Mouse (Mus musculus): ENCODE results near the gene Tmem128. TPM values are rescaled to one million over a fixed set of nuclear protein-coding genes. Genes with fewer than 3 reads are reported as not detected.
A peak's percentile ranks its signal among the peaks of the same experiment; 100 is the strongest.

Gene Tmem128
- 51.3 and 55.5 TPM in 2 replicates for polyA plus RNA-seq (2016; fragmentation: Nextera tagmentation; extraction: Ambion mirVana)

DNA sequence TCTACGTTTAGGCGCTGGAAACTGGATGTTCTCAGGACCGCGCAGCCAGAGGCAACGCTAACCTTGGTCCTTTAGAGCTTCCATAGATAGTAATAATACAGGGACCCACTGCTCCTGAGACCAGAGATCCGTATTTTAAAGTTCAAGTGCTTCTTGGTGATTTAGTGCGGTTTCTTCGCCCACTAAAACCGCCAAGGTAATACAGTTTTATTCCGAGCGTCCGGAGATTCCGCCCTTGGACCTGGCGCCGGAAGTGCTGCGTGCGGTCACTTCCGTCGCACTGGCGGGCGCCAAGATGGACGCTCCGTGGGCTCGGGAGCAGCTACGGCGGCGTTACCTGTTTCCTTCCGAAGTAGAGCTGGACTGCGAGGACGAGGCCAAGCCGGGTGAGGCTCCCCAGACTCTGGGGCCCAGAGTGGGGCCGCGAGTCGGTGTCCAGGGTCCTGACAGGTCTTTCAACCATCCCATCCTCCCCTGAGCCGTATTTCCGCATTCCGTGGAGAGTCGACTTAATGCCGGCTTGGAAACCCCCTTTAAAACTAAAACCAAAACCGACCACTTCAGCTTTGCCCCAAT lies at the start of gene Tmem128:
Tmem128 (plus strand) TSS at position 79 of the 576 bp plus-strand sequence.
- Histone ChIP-seq H3K9me3 (replicated peaks) (no peaks in the 10 kb centered on the region), H3K4me2 (peak within 1 kb of the TSS; percentile 80), H3K4me1 (peaks cover 8% of the 10 kb centered on the region), H3K27me3 (replicated peaks) (no peaks in the 10 kb centered on the region; the same call in 1 of the 2 replicates), H3K4me3 (peak within 1 kb of the TSS; percentile 75), H3K36me3 (peaks cover 35% of the 10 kb centered on the region), H3K27ac (peak within 1 kb of the TSS; percentile 78), H3K9ac (peak within 1 kb of the TSS; percentile 74)
- peak; percentile 76 for ATAC-seq
- WGBS (ENCODE audit: insufficient replicate concordance), result under 1% methylated on average over 40 of the region's 40 CpGs

DNA sequence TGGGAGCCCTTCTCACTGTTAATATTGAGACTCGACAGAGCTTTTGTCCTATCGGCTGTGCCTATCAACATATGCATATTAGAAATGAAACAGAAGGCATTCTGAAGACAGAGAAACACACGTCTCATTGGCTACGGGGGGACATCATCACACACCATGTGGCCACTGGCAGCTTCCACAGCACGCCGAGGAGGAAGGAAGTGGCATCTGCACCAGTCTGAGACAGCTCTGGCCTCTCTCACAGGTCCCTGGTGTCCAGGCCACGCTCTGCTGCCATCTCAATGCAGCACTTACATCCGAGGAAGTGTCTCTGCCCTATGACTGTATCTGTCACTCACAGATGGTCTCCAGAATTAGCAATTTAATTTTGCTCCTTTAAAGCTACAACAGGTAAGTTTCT lies 48.3 kb upstream of the Tmem128 start:
- no peak overlapping the region for H3K27ac ChIP-seq
- H3K9me3 ChIP-seq (replicated peaks), result no peaks in the 10 kb centered on the region
- no peak for ATAC-seq
- no peak overlapping the region for H3K9ac ChIP-seq
- WGBS (ENCODE audit: insufficient replicate concordance), result 70% methylated on average over 8 of the region's 8 CpGs
- peaks cover 14% of the 10 kb centered on the region; the same call in 1 of the 2 replicates for H3K4me1 ChIP-seq
- H3K27me3 ChIP-seq (replicated peaks), result no peaks in the 10 kb centered on the region
- H3K4me2 ChIP-seq, result no peak overlapping the region
- no peak overlapping the region for H3K4me3 ChIP-seq
- H3K36me3 ChIP-seq, result peaks cover 67% of the 10 kb centered on the region

DNA sequence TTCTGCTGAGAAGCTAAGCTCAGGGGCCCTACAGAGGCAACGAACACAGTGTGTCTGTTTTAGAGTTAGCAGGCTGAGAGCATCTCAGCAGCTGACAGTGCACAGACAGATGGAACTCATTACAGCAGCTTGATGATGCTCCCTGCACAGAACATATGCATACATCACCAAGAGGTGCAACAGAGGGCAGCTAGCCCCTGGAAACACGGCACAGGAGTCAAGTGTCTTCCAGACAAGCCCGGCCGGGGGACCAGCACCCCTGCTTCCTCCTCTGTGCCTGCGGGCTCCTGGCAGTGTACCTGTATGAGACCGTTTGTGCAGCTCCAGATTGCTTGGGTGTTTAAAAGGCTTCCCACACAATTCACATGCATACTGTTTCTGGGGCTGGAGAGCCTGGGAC lies 47.0 kb upstream of the Tmem128 start:
- Histone ChIP-seq H3K4me1 (peaks cover 14% of the 10 kb centered on the region; the same call in 1 of the 2 replicates), H3K4me2 (no peak overlapping the region), H3K27me3 (replicated peaks) (no peaks in the 10 kb centered on the region), H3K27ac (no peak overlapping the region), H3K9me3 (replicated peaks) (no peaks in the 10 kb centered on the region), H3K36me3 (peaks cover 69% of the 10 kb centered on the region), H3K9ac (no peak overlapping the region), H3K4me3 (no peak overlapping the region)
- 82% methylated on average over 6 of the region's 6 CpGs for WGBS (ENCODE audit: insufficient replicate concordance)
- ATAC-seq, result no peak

DNA sequence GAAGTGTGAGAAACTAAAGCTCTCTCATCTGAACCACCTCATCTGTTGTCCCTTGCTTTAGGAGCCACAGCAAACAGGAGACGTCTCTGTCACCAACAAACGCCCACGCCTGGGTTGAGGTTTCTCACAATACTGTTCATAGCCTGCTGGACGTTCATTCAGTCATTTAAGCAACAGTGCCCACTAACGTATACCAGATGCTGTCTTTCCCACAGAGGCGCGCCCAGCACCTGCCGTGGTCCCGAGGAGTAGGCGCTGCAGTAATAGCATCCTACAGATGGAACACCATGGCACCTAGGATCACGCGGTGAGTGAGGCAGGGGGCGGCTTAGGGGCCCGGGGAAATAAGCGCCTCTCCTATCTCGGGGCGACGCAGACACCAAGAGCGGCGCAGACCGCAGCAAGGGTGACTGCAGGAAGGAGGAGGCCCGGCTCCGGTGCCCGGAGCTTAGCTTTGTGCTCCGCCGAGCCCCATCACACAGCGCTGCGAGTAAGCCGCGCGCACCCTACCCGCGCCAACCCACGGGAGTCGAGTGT lies 40.1 kb upstream of the Tmem128 start:
- peak; percentile 76 for ATAC-seq
- no peaks in the 10 kb centered on the region for H3K27me3 ChIP-seq (replicated peaks)
- H3K4me3 ChIP-seq, result peak overlapping the region; percentile 87
- H3K4me1 ChIP-seq, result peaks cover 41% of the 10 kb centered on the region
- peak overlapping the region; percentile 84 for H3K9ac ChIP-seq
- peaks cover 44% of the 10 kb centered on the region for H3K36me3 ChIP-seq
- no peaks in the 10 kb centered on the region for H3K9me3 ChIP-seq (replicated peaks)
- peak overlapping the region; percentile 90 for H3K4me2 ChIP-seq
- H3K27ac ChIP-seq, result peak overlapping the region; percentile 58
- WGBS (ENCODE audit: insufficient replicate concordance), result 4% methylated on average over 35 of the region's 35 CpGs

DNA sequence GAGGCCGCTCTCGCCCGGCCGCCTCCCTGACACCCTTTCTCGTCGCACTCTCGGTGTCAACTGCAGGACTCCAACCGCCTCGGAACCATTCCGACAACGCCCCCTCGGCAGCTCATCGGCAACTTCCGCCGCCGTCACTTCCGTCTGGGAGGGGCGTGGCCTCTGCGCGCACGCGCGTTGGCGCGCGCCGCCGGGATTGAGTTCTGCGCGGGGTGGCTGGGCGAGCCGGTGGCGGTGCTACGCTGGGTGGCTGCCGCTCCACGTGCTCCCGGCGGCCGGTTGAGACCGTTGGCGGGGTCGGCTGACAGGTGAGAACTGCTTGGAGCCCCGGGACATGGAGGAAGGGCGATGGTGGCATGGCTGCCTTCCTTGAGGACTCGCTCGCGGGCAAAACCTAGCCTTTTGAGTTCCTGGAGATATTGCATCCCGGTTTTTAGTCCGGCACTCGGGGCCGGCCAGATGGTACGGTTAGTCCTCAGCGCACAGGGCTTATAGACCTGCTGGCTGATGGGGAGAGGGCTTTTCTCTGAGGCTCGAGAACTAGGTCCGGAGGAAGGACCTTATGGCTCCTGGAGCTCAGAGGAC lies 39.6 kb upstream of the Tmem128 start, which contains the start of the genes Zbtb49 and Lyar:
Zbtb49 (minus strand) TSS at position 130 of the 585 bp plus-strand sequence.
Lyar (plus strand) TSS at position 143 of the 585 bp plus-strand sequence.
- Histone ChIP-seq H3K9me3 (replicated peaks) (no peaks in the 10 kb centered on the region), H3K4me3 (peak within 1 kb of the TSS; percentile 87), H3K27ac (peak within 1 kb of the TSS; percentile 65), H3K27me3 (replicated peaks) (no peaks in the 10 kb centered on the region), H3K9ac (peak within 1 kb of the TSS; percentile 84), H3K4me2 (peak within 1 kb of the TSS; percentile 90), H3K4me1 (peaks cover 41% of the 10 kb centered on the region), H3K36me3 (peaks cover 44% of the 10 kb centered on the region)
- WGBS (ENCODE audit: insufficient replicate concordance), result under 1% methylated on average over 55 of the region's 55 CpGs
- peak; percentile 90 for ATAC-seq

DNA sequence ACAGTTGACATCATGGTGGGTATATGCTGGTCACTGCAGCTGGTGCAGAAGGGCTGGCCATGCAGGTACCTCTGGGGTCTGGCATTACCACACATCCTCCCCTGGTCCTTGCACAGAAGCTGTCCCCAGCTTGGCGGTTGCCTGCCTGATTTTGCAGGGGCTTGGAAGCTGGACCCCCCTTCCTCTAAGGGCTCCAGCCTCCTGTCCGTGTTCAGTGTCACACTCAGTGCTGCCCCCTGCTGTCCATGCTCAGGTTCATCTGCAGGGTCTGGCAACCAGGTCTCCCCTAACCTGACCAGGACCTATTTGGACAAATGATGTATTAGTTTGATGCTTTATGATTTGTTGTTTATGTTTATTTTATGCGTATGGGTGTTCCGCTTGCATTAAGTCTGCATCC lies 24.6 kb upstream of the Tmem128 start:
- H3K4me2 ChIP-seq, result no peak overlapping the region
- no peak overlapping the region for H3K9ac ChIP-seq
- H3K4me3 ChIP-seq, result no peak overlapping the region
- H3K9me3 ChIP-seq (replicated peaks), result no peaks in the 10 kb centered on the region
- peaks cover 57% of the 10 kb centered on the region for H3K36me3 ChIP-seq
- H3K4me1 ChIP-seq, result no peaks in the 10 kb centered on the region
- 65% methylated on average over 4 of the region's 4 CpGs for WGBS (ENCODE audit: insufficient replicate concordance)
- H3K27me3 ChIP-seq (replicated peaks), result no peaks in the 10 kb centered on the region
- H3K27ac ChIP-seq, result no peak overlapping the region
- peak; percentile 44; the same call in 1 of the 2 replicates for ATAC-seq

DNA sequence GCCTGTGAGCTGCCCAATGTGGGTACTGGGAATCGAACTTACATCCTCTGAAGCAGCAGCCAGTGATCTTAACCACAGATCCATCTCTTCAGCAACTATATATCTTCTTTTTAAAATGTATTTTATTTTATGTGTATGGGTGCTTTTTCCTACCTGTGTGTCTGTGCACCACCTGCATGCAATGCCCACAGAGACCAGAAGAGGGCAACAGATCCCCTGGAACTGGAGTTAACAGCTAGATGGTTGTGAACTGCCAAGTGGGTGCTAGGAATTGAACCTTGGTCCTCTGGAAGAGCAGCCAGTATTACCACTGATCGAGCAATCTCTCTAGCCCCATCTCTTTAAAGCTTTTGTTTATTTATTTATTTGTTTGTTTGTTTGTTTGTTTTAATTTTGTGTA lies 23.4 kb upstream of the Tmem128 start:
- Histone ChIP-seq H3K36me3 (peaks cover 45% of the 10 kb centered on the region), H3K4me2 (no peak overlapping the region), H3K4me1 (no peaks in the 10 kb centered on the region), H3K9me3 (replicated peaks) (no peaks in the 10 kb centered on the region), H3K4me3 (no peak overlapping the region), H3K9ac (no peak overlapping the region), H3K27ac (no peak overlapping the region), H3K27me3 (replicated peaks) (no peaks in the 10 kb centered on the region)
- no peak for ATAC-seq
- WGBS (ENCODE audit: insufficient replicate concordance), result 84% methylated on average over 2 of the region's 2 CpGs

DNA sequence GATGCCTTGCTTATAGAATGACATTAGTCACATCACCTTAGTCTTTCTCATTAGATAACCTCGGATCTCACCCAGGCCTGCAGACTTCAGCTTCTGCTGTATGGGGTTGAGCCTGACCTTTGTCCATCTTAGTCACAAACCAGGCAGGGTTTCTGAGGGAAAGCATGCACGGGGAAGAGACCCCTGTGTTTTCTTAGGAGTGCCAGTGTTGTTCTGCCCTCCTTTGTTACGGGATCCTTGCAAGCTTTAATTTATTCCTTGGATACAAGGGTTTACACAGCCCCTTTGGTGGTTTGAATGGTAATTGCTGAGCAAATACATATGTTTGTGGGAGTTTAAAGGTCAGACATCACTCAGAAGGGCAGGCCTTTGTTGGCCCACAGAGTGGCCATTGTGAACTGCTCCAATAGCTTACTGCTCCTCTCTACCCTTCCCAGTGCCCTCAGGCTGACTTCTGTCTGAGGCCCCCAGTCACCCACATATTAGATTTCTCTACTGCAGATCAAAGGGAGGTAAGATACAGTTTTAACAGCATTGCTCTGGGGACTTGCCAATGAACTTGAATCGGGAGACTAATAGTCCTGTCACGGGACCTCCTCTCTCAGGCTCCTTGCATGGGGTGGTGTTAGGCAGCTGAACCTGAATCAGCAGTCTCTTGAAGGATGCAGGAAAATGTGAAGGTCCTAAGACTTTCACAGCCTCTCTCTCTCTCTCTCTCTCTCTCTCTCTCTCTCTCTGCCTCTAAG lies 19.1 kb upstream of the Tmem128 start:
- Histone ChIP-seq H3K4me2 (no peak overlapping the region), H3K36me3 (peaks cover 5% of the 10 kb centered on the region), H3K9me3 (replicated peaks) (no peaks in the 10 kb centered on the region), H3K4me3 (no peak overlapping the region), H3K27ac (no peak overlapping the region), H3K9ac (no peak overlapping the region), H3K27me3 (replicated peaks) (no peaks in the 10 kb centered on the region), H3K4me1 (no peaks in the 10 kb centered on the region)
- WGBS (ENCODE audit: insufficient replicate concordance), result 57% methylated on average over 5 of the region's 5 CpGs
- ATAC-seq, result no peak

DNA sequence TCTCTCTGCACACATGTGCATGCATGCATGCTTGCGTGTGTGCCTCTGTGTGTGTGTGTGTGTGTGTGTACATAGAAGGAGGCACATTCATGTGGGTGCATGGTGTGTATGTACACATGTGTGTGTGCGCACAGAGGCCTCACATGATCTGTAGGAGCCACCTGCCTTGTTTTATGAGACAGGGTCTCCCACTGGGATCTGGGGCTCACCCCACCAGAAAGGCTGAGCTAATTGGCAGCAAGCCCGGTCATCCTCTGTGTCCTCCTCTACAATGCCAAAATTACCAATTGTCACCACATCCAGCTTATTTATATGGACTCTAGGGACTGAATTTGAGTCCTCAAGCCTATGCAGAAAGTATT lies 18.5 kb upstream of the Tmem128 start:
- WGBS (ENCODE audit: insufficient replicate concordance), result 77% methylated on average over 3 of the region's 3 CpGs
- ATAC-seq, result no peak

DNA sequence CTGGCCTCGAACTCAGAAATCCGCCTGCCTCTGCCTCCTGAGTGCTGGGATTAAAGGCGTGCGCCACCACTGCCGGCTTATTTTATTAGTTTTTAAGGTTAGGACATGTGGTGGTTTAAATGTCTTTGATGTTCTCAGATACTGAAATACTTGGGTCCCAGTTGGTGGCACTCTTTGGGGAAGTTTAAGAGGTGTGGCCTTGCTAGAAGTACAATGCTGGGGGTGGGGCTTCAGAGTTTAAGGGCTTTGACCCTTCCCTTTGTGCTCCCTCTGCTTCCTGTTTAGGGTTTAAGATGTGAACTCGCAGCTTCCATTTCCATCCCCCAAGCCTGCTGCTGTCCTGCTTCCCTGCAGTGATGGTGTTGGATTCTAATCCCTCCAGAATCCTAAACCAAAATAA lies 18.0 kb upstream of the Tmem128 start:
- Histone ChIP-seq H3K4me1 (no peaks in the 10 kb centered on the region), H3K4me3 (no peak overlapping the region), H3K27ac (no peak overlapping the region), H3K27me3 (replicated peaks) (no peaks in the 10 kb centered on the region), H3K9ac (no peak overlapping the region), H3K9me3 (replicated peaks) (no peaks in the 10 kb centered on the region), H3K4me2 (no peak overlapping the region), H3K36me3 (no peaks in the 10 kb centered on the region)
- ATAC-seq, result no peak
- 77% methylated on average over 6 of the region's 6 CpGs for WGBS (ENCODE audit: insufficient replicate concordance)

More for the DNA sequence above, 18.5 kb upstream of the Tmem128 start:
- Histone ChIP-seq H3K36me3 (no peaks in the 10 kb centered on the region; the same call in 1 of the 2 replicates), H3K27ac (no peak overlapping the region), H3K4me1 (no peaks in the 10 kb centered on the region), H3K9me3 (replicated peaks) (no peaks in the 10 kb centered on the region), H3K4me2 (no peak overlapping the region), H3K9ac (no peak overlapping the region), H3K27me3 (replicated peaks) (no peaks in the 10 kb centered on the region), H3K4me3 (no peak overlapping the region)

DNA sequence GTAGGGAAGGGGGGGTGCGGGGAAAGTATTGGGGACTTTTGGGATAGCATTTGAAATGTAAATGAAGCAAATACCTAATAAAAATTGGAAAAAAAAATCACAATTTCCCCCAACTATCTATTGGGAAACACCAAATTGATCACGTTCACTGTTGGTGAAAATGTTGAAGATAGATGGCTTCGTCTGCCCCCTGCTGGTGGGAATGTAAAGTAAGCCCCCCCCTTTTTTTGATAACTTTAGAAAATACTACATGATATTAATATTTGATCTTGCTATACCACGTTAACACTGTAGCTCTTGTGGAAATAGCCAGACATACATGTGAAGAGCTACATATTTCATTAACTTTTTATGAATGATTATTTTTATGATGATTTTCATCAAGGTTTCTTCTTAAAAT lies 4.8 kb upstream of the Tmem128 start:
- H3K9ac ChIP-seq, result no peak overlapping the region
- ATAC-seq, result no peak
- no peaks in the 10 kb centered on the region for H3K9me3 ChIP-seq (replicated peaks)
- no peak overlapping the region for H3K4me2 ChIP-seq
- no peaks in the 10 kb centered on the region; the same call in 1 of the 2 replicates for H3K27me3 ChIP-seq (replicated peaks)
- 30% methylated on average over 4 of the region's 4 CpGs for whole genome bisulfite sequencing (ENCODE audit: insufficient replicate concordance)
- no peaks in the 10 kb centered on the region for H3K36me3 ChIP-seq
- H3K4me1 ChIP-seq, result no peaks in the 10 kb centered on the region; the same call in 1 of the 2 replicates
- H3K27ac ChIP-seq, result no peak overlapping the region
- no peak overlapping the region for H3K4me3 ChIP-seq

DNA sequence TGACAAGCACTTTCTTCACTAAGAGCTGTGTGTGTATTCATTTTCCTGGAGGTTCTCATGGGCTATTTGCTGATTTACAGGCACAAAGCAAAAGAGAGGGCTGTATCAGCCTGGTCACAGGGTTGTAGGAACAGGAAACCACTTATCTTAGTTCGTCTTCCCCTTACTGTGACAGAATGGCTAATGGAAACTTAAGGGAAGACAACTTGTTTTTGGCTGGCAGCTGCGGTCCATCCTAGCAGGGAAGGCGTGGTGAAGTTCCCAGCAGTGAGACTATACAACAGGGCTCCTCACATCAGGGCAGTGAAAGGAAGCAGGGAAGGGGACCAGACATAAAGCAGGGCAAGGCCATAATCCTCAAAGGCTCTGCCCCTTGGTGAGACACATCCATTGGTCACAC lies 4.3 kb upstream of the Tmem128 start:
- Histone ChIP-seq H3K9ac (no peak overlapping the region), H3K36me3 (no peaks in the 10 kb centered on the region), H3K4me2 (no peak overlapping the region), H3K27me3 (replicated peaks) (no peaks in the 10 kb centered on the region; the same call in 1 of the 2 replicates), H3K9me3 (replicated peaks) (no peaks in the 10 kb centered on the region), H3K4me3 (no peak overlapping the region), H3K27ac (no peak overlapping the region), H3K4me1 (no peaks in the 10 kb centered on the region; the same call in 1 of the 2 replicates)
- no peak for ATAC-seq
- WGBS (ENCODE audit: insufficient replicate concordance), result 9% methylated on average over 3 of the region's 3 CpGs
